Mouse (Mus musculus): ENCODE results near the gene Atp6ap1. TPM values are rescaled to one million over a fixed set of nuclear protein-coding genes. Genes with fewer than 3 reads are reported as not detected.

Gene Atp6ap1
- polyA plus RNA-seq, 1 experiment from 2014 or later = 103 TPM

GRCm38 (mm10) chrX:74330166-74330930 is 33.5 kb downstream of the Atp6ap1 start:
- DNase-seq (ENCODE audit: low spot score) = peak; percentile 54
- no peak for ATAC-seq (replicated peaks; ENCODE audit: low FRiP score, low TSS enrichment, low read depth)

GRCm38 (mm10) chrX:74352645-74353466 is 56.0 kb downstream of the Atp6ap1 start:
- 22% methylated on average over 13 of the region's 13 CpGs for WGBS
- Histone ChIP-seq H3K9me3 (ENCODE audit: control insufficient read depth, low read length) (no peaks in the 10 kb centered on the region), H3K9ac (ENCODE audit: low read length) (peak overlapping the region; percentile 43), H3K4me2 (ENCODE audit: low read length) (peak overlapping the region; percentile 59), H3K27me3 (replicated peaks; ENCODE audit: control insufficient read depth, insufficient read depth, low read length) (no peaks in the 10 kb centered on the region), H3K36me3 (ENCODE audit: control insufficient read depth, insufficient read depth, low read length) (no peaks in the 10 kb centered on the region), H3K4me1 (replicated peaks; ENCODE audit: control insufficient read depth, insufficient read depth, low read length) (no peaks in the 10 kb centered on the region), H3K27ac (ENCODE audit: low read depth) (peak overlapping the region; percentile 9; the same call in 1 of the 2 replicates), H3K4me3 (ENCODE audit: low read depth, low read length) (peak overlapping the region; percentile 47)
- ATAC-seq (replicated peaks; ENCODE audit: low FRiP score, low TSS enrichment, low read depth) (peak; percentile 62), DNase-seq (ENCODE audit: low spot score) (no peak)

More at GRCm38 (mm10) chrX:74330166-74330930, 33.5 kb downstream of the Atp6ap1 start:
- no peaks in the 10 kb centered on the region for H3K9me3 ChIP-seq (ENCODE audit: control insufficient read depth, low read length)
- no peak overlapping the region for H3K27ac ChIP-seq (ENCODE audit: low read depth)
- peak overlapping the region; percentile 62 for H3K4me2 ChIP-seq (ENCODE audit: low read length)
- H3K4me3 ChIP-seq (ENCODE audit: low read depth, low read length) = 0 out of 2 replicates have a peak overlapping the region, but pooled peaks have one; percentile 49
- 42% methylated on average over 2 of the region's 2 CpGs for WGBS
- H3K27me3 ChIP-seq (replicated peaks; ENCODE audit: control insufficient read depth, insufficient read depth, low read length) = no peaks in the 10 kb centered on the region
- no peak overlapping the region for H3K9ac ChIP-seq (ENCODE audit: low read length)
- no peaks in the 10 kb centered on the region for H3K36me3 ChIP-seq (ENCODE audit: control insufficient read depth, insufficient read depth, low read length)
- peaks cover 10% of the 10 kb centered on the region; the same call in 1 of the 2 replicates for H3K4me1 ChIP-seq (replicated peaks; ENCODE audit: control insufficient read depth, insufficient read depth, low read length)

GRCm38 (mm10) chrX:74353467-74353770 is 56.5 kb downstream of the Atp6ap1 start, which contains the start of gene Lage3:
Lage3 (minus strand) TSS chrX:74353618.
- H3K27ac ChIP-seq (ENCODE audit: low read depth) = peak within 1 kb of the TSS; percentile 9; the same call in 1 of the 2 replicates
- ATAC-seq (replicated peaks; ENCODE audit: low FRiP score, low TSS enrichment, low read depth) (peak; percentile 80), DNase-seq (ENCODE audit: low spot score) (peak; percentile 73)

More at GRCm38 (mm10) chrX:74353467-74353770, 56.5 kb downstream of the Atp6ap1 start, which contains the start of gene Lage3:
- H3K27me3 ChIP-seq (replicated peaks; ENCODE audit: control insufficient read depth, insufficient read depth, low read length) = no peaks in the 10 kb centered on the region
- peak within 1 kb of the TSS; percentile 47 for H3K4me3 ChIP-seq (ENCODE audit: low read depth, low read length)
- peak within 1 kb of the TSS; percentile 59 for H3K4me2 ChIP-seq (ENCODE audit: low read length)
- 12% methylated on average over 14 of the region's 22 CpGs for WGBS
- peak within 1 kb of the TSS; percentile 43 for H3K9ac ChIP-seq (ENCODE audit: low read length)
- no peaks in the 10 kb centered on the region for H3K9me3 ChIP-seq (ENCODE audit: control insufficient read depth, low read length)
- no peaks in the 10 kb centered on the region for H3K4me1 ChIP-seq (replicated peaks; ENCODE audit: control insufficient read depth, insufficient read depth, low read length)
- H3K36me3 ChIP-seq (ENCODE audit: control insufficient read depth, insufficient read depth, low read length) = no peaks in the 10 kb centered on the region

Small RNAs within 50 kb of the gene (microRNA-seq; reads per million reads assigned to microRNA genes)
- 0.93 reads per million, percentile 6 among the genes with 10 or more reads in this experiment for gene Mir7091
- 0.34 reads per million for gene Mir7092

Other genes starting within 250 kb of the Atp6ap1 start
- gene Opn1mw, start 169.6 kb upstream of the Atp6ap1 start, polyA plus RNA-seq (2014; fragmentation: Nextera tagmentation; extraction: Ambion mirVana) = not detected in 2 replicates
- 10.5 and 11.2 TPM in 2 replicates for gene Mecp2, start 161.7 kb upstream of the Atp6ap1 start, polyA plus RNA-seq (2014; fragmentation: Nextera tagmentation; extraction: Ambion mirVana)
- not detected in 2 replicates for gene Tex28, start 129.3 kb upstream of the Atp6ap1 start, polyA plus RNA-seq (2014; fragmentation: Nextera tagmentation; extraction: Ambion mirVana)
- 0.07 and 0.09 TPM in 2 replicates for gene Tktl1, start 119.8 kb upstream of the Atp6ap1 start, polyA plus RNA-seq (2014; fragmentation: Nextera tagmentation; extraction: Ambion mirVana)
- 495 and 548 TPM in 2 replicates for gene Flna, start 47.3 kb upstream of the Atp6ap1 start, polyA plus RNA-seq (2014; fragmentation: Nextera tagmentation; extraction: Ambion mirVana)
- 30.4 and 30.7 TPM in 2 replicates for gene Emd, start 42.4 kb upstream of the Atp6ap1 start, polyA plus RNA-seq (2014; fragmentation: Nextera tagmentation; extraction: Ambion mirVana)
- 990 and 1,020 TPM in 2 replicates for gene Rpl10, start 26.3 kb upstream of the Atp6ap1 start, polyA plus RNA-seq (2014; fragmentation: Nextera tagmentation; extraction: Ambion mirVana)
- 60.6 and 67.6 TPM in 2 replicates for gene Taz, start 15.2 kb upstream of the Atp6ap1 start, polyA plus RNA-seq (2014; fragmentation: Nextera tagmentation; extraction: Ambion mirVana)
- gene Dnase1l1, start 14.8 kb upstream of the Atp6ap1 start, polyA plus RNA-seq (2014; fragmentation: Nextera tagmentation; extraction: Ambion mirVana) = 10.1 and 10.6 TPM in 2 replicates
- 165 and 194 TPM in 2 replicates for gene Gdi1, start 7.9 kb downstream of the Atp6ap1 start, polyA plus RNA-seq (2014; fragmentation: Nextera tagmentation; extraction: Ambion mirVana)
- 50.4 and 55.0 TPM in 2 replicates for gene Fam50a, start 15.9 kb downstream of the Atp6ap1 start, polyA plus RNA-seq (2014; fragmentation: Nextera tagmentation; extraction: Ambion mirVana)
- gene Plxna3, start 32.0 kb downstream of the Atp6ap1 start, polyA plus RNA-seq (2014; fragmentation: Nextera tagmentation; extraction: Ambion mirVana) = 11.9 and 13.1 TPM in 2 replicates
- 99.2 and 108 TPM in 2 replicates for gene Lage3, start 56.5 kb downstream of the Atp6ap1 start, polyA plus RNA-seq (2014; fragmentation: Nextera tagmentation; extraction: Ambion mirVana)
- 74.7 and 79.1 TPM in 2 replicates for gene Ubl4a, start 76.1 kb downstream of the Atp6ap1 start, polyA plus RNA-seq (2014; fragmentation: Nextera tagmentation; extraction: Ambion mirVana)
- gene Slc10a3, start 76.3 kb downstream of the Atp6ap1 start, polyA plus RNA-seq (2014; fragmentation: Nextera tagmentation; extraction: Ambion mirVana) = 16.8 and 18.7 TPM in 2 replicates
- gene Fam3a, start 96.2 kb downstream of the Atp6ap1 start, polyA plus RNA-seq (2014; fragmentation: Nextera tagmentation; extraction: Ambion mirVana) = 35.6 and 36.7 TPM in 2 replicates
- gene Ikbkg, start 96.2 kb downstream of the Atp6ap1 start, polyA plus RNA-seq (2014; fragmentation: Nextera tagmentation; extraction: Ambion mirVana) = 20.2 TPM in 2 replicates
- gene G6pdx, start 132.1 kb downstream of the Atp6ap1 start, polyA plus RNA-seq (2014; fragmentation: Nextera tagmentation; extraction: Ambion mirVana) = 52.9 TPM in 2 replicates
- gene Gm6880, start 184.3 kb downstream of the Atp6ap1 start, polyA plus RNA-seq (2014; fragmentation: Nextera tagmentation; extraction: Ambion mirVana) = not detected in 2 replicates

Data from intestine, embryonic 14.5 days (tissue).